Mouse (Mus musculus) hindbrain, embryonic 14.5 days (tissue): Measurements from ENCODE around the gene Wdr62. TPM values are rescaled to one million over a fixed set of nuclear protein-coding genes. Genes with fewer than 3 reads are reported as not detected.

Experiments
- ATAC-seq: fragments of 200-750 bp; cut with Nextera tagmentation; 2 replicates; pipeline ENCODE4 v1.8.0; 2017; ENCODE audit warnings: moderate number of reproducible peaks, mild to moderate bottlenecking, moderate TSS enrichment, moderate library complexity; ENCODE audit not compliant: low FRiP score
- DNase-seq: peaks from one replicate; pipeline ENCODE4 v3.0.0-alpha.2; 2015; ENCODE audit warnings: low spot score
- H3K27ac ChIP-seq: fragments of 300-500 bp; sonication (generic); 2 replicates; pipeline ENCODE4 v1.5.1; 2014; ENCODE audit warnings: mild to moderate bottlenecking, moderate library complexity
- H3K27me3 ChIP-seq: fragments of 300-500 bp; sonication (generic); 2 replicates; pipeline ENCODE4 v1.6.1; 2014; ENCODE audit warnings: mild to moderate bottlenecking, low read length, mixed read lengths; ENCODE audit not compliant: control insufficient read depth, insufficient read depth
- H3K36me3 ChIP-seq: fragments of 300-500 bp; sonication (generic); replicated peaks from 2 replicates; pipeline ENCODE4 v1.6.1; 2014; ENCODE audit not compliant: control insufficient read depth, insufficient read depth
- H3K4me1 ChIP-seq: fragments of 300-500 bp; sonication (generic); replicated peaks from 2 replicates; pipeline ENCODE4 v1.6.1; 2014; ENCODE audit warnings: antibody characterized with exemption, low read length, mixed read lengths; ENCODE audit not compliant: control insufficient read depth, insufficient read depth
- H3K4me2 ChIP-seq: fragments of 300-500 bp; sonication (generic); replicated peaks from 2 replicates; pipeline ENCODE4 v1.6.1; 2014; ENCODE audit warnings: mild to moderate bottlenecking, moderate library complexity
- H3K4me3 ChIP-seq: fragments of 300-500 bp; sonication (generic); replicated peaks from 2 replicates; pipeline ENCODE4 v1.5.1; 2014; ENCODE audit warnings: mild to moderate bottlenecking, low read length
- H3K9ac ChIP-seq: fragments of 300-500 bp; sonication (generic); 2 replicates; pipeline ENCODE4 v1.6.1; 2014
- H3K9me3 ChIP-seq: fragments of 300-500 bp; sonication (generic); 2 replicates; pipeline ENCODE4 v1.6.1; 2016; ENCODE audit warnings: low read length; ENCODE audit not compliant: control insufficient read depth
- WGBS: fragments of 180-500 bp; shearing (Covaris S2); extraction: QIAGEN DNeasy Blood & Tissue Kit; methylation state at CpG from one replicate; pipeline ENCODE4 v1.1.7; 2014; 5-methylcytosine and 5-hydroxymethylcytosine counted together
- polyA plus RNA-seq: library from polyadenylated mRNA; unstranded; fragments of >200 nt; fragmentation: Nextera tagmentation; extraction: Ambion mirVana; gene quantifications from 2 replicates; pipeline ENCODE4 v1.2.1, GENCODE M21; 2014

Gene Wdr62
- 5.7 and 5.9 TPM in 2 replicates for polyA plus RNA-seq

GRCm38 (mm10) chr7:30279951-30280669, at the start of gene Wdr62, which contains the start of gene Thap8:
Gene Wdr62 (minus strand): TSS chr7:30280419.
Gene Thap8 (plus strand): TSS chr7:30280094.
- Histone ChIP-seq H3K4me2 (peak within 1 kb of the TSS; percentile 91), H3K27ac (peak within 1 kb of the TSS; percentile 97), H3K4me1 (no peaks in the 10 kb centered on the region), H3K9ac (peak within 1 kb of the TSS; percentile 60), H3K9me3 (no peaks in the 10 kb centered on the region), H3K36me3 (no peaks in the 10 kb centered on the region), H3K27me3 (no peaks in the 10 kb centered on the region), H3K4me3 (peak within 1 kb of the TSS; percentile 61)
- under 1% methylated on average over 42 of the region's 49 CpGs for WGBS
- peak; percentile 94 for DNase-seq
- peak; percentile 95 for ATAC-seq

- Histone ChIP-seq H3K9me3 (no peaks in the 10 kb centered on the region), H3K27me3 (no peaks in the 10 kb centered on the region), H3K27ac (no peak overlapping the region), H3K4me3 (no peak overlapping the region), H3K4me1 (peaks cover 5% of the 10 kb centered on the region; the same call in 1 of the 2 replicates), H3K4me2 (no peak overlapping the region), H3K36me3 (no peaks in the 10 kb centered on the region), H3K9ac (no peak overlapping the region)
- no peak for ATAC-seq
- DNase-seq, result no peak
- WGBS, result 56% methylated on average over 10 of the region's 10 CpGs
These were observed 48.2 kb upstream of the Wdr62 start for GRCm38 (mm10) chr7:30328379-30328778.

GRCm38 (mm10) chr7:30327140-30327539, 46.9 kb upstream of the Wdr62 start:
- H3K27ac ChIP-seq, result no peak overlapping the region
- no peak for DNase-seq

GRCm38 (mm10) chr7:30326427-30326826, 46.2 kb upstream of the Wdr62 start:
- Histone ChIP-seq H3K4me1 (peaks cover 9% of the 10 kb centered on the region), H3K9me3 (no peaks in the 10 kb centered on the region), H3K36me3 (no peaks in the 10 kb centered on the region), H3K4me3 (no peak overlapping the region), H3K27me3 (no peaks in the 10 kb centered on the region), H3K4me2 (no peak overlapping the region), H3K9ac (no peak overlapping the region), H3K27ac (no peak overlapping the region)
- no peak for ATAC-seq
- no peak for DNase-seq

More at GRCm38 (mm10) chr7:30327140-30327539, 46.9 kb upstream of the Wdr62 start:
- Histone ChIP-seq H3K27me3 (no peaks in the 10 kb centered on the region), H3K9me3 (no peaks in the 10 kb centered on the region), H3K4me3 (no peak overlapping the region), H3K9ac (no peak overlapping the region), H3K36me3 (no peaks in the 10 kb centered on the region), H3K4me2 (no peak overlapping the region), H3K4me1 (peaks cover 10% of the 10 kb centered on the region; the same call in 1 of the 2 replicates)
- WGBS, result 46% methylated on average over 15 of the region's 15 CpGs
- ATAC-seq, result no peak

GRCm38 (mm10) chr7:30325364-30325763, 45.1 kb upstream of the Wdr62 start:
- no peak overlapping the region for H3K4me2 ChIP-seq

GRCm38 (mm10) chr7:30324300-30324944, 44.2 kb upstream of the Wdr62 start:
- no peaks in the 10 kb centered on the region for H3K27me3 ChIP-seq
- H3K27ac ChIP-seq, result no peak overlapping the region
- peaks cover 18% of the 10 kb centered on the region for H3K4me1 ChIP-seq
- no peak overlapping the region for H3K9ac ChIP-seq
- DNase-seq (no peak), ATAC-seq (no peak)
- H3K4me2 ChIP-seq, result no peak overlapping the region
- H3K4me3 ChIP-seq, result no peak overlapping the region
- H3K9me3 ChIP-seq, result no peaks in the 10 kb centered on the region
- no peaks in the 10 kb centered on the region for H3K36me3 ChIP-seq
- 83% methylated on average over 5 of the region's 5 CpGs for WGBS

More at GRCm38 (mm10) chr7:30325364-30325763, 45.1 kb upstream of the Wdr62 start:
- Histone ChIP-seq H3K36me3 (no peaks in the 10 kb centered on the region), H3K4me3 (no peak overlapping the region), H3K27ac (no peak overlapping the region), H3K9me3 (no peaks in the 10 kb centered on the region), H3K9ac (no peak overlapping the region), H3K27me3 (no peaks in the 10 kb centered on the region), H3K4me1 (peaks cover 18% of the 10 kb centered on the region)
- 44% methylated on average over 2 of the region's 2 CpGs for WGBS
- DNase-seq, result no peak
- no peak for ATAC-seq

GRCm38 (mm10) chr7:30323795-30324194, 43.6 kb upstream of the Wdr62 start, which contains the start of gene Sdhaf1:
Gene Sdhaf1 (minus strand): TSS chr7:30323895.
- Histone ChIP-seq H3K4me1 (peaks cover 18% of the 10 kb centered on the region), H3K4me2 (peak within 1 kb of the TSS; percentile 85), H3K27me3 (no peaks in the 10 kb centered on the region), H3K4me3 (peak within 1 kb of the TSS; percentile 75), H3K9ac (peak within 1 kb of the TSS; percentile 87), H3K9me3 (no peaks in the 10 kb centered on the region), H3K27ac (no peak within 1 kb of the TSS), H3K36me3 (no peaks in the 10 kb centered on the region)
- ATAC-seq (no peak), DNase-seq (no peak)
- 83% methylated on average over 3 of the region's 3 CpGs for WGBS

- H3K27me3 ChIP-seq, result no peaks in the 10 kb centered on the region
- H3K4me2 ChIP-seq, result peak overlapping the region; percentile 85
- H3K4me1 ChIP-seq, result peaks cover 18% of the 10 kb centered on the region
- H3K9me3 ChIP-seq, result no peaks in the 10 kb centered on the region
- H3K36me3 ChIP-seq, result no peaks in the 10 kb centered on the region
- no peak for ATAC-seq
- DNase-seq, result no peak
- 36% methylated on average over 6 of the region's 6 CpGs for WGBS
- H3K9ac ChIP-seq, result peak overlapping the region; percentile 87
- H3K27ac ChIP-seq, result no peak overlapping the region
- H3K4me3 ChIP-seq, result peak overlapping the region; percentile 75
These were observed 42.6 kb upstream of the Wdr62 start for GRCm38 (mm10) chr7:30322865-30323264.

GRCm38 (mm10) chr7:30322285-30322667, 42.1 kb upstream of the Wdr62 start:
- Histone ChIP-seq H3K4me2 (peak overlapping the region; percentile 85), H3K27ac (peak overlapping the region; percentile 78), H3K4me1 (peaks cover 18% of the 10 kb centered on the region), H3K9me3 (no peaks in the 10 kb centered on the region), H3K9ac (peak overlapping the region; percentile 87), H3K27me3 (no peaks in the 10 kb centered on the region), H3K4me3 (peak overlapping the region; percentile 75), H3K36me3 (no peaks in the 10 kb centered on the region; the same call in 1 of the 2 replicates)
- peak; percentile 99 for ATAC-seq
- peak; percentile 94 for DNase-seq
- under 1% methylated on average over 18 of the region's 20 CpGs for WGBS
